Comparison of ENCODE assay signal across 10 mouse cellular contexts in the genomic region with DNA sequence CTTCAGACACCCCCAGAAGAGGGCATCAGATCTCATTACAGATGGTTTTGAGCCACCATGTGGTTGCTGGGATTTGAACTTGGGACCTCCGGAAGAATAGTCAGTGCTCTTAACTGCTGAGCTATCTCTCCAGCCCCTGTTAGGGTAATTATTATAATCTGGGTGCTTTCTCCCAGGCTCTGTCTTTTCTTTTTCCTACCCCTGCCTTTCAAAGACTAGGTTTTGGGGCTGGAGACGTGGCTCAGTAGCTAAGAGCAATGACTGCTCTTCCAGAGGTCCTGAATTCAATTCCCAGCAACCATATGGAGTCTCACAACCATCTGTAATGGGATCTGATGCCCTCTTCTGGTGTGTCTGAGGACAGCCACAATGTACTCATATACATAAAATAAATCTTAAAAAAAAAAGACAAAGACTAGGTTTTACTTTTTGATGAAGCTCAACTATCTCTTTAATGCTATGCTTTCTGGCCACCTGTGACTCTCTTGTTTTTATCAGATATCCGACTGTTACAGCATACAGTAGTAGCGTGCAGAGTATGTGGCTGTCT. TPM values are rescaled to one million over a fixed set of nuclear protein-coding genes. Genes with fewer than 3 reads are reported as not detected.
DNase-seq lines count a peak whose midpoint lies in the region; ATAC-seq lines count a peak whose summit lies in the region.
"Had no signal": no experiment of that assay in that cellular context is flagged by ENCODE, and none has a peak within 500 bp of the region (broad histone marks: within the 10 kb centered on the region; RNA-seq: fewer than 3 reads in every experiment).

No protein-coding gene starts in this region.

- DNase-seq in liver, embryonic 11.5 days (ENCODE audit: low spot score), result no peak
- DNase-seq in liver, result no peak
- no peak for DNase-seq in forebrain, embryonic 10.5 days (ENCODE audit: extremely low spot score, low spot score)
- no peak for DNase-seq in limb, embryonic 10.5 days (ENCODE audit: low spot score)
- no peak for DNase-seq in layer of hippocampus, postnatal 14 days (ENCODE audit: low spot score in 2 of 2)
- DNase-seq in gastrocnemius, postnatal 36 days, result no peak
- DNase-seq in adrenal gland, adult 8-10 months, result no peak
- DNase-seq: gastrocnemius, postnatal 14 days; thymus, postnatal 25 days had no signal

- H3K4me2 ChIP-seq in liver, embryonic 11.5 days, result peak overlapping the region; percentile 97
- peak overlapping the region; percentile 78 for H3K4me2 ChIP-seq in neural tube, embryonic 13.5 days

- peak overlapping the region; percentile 96 for H3K4me3 ChIP-seq in liver, embryonic 11.5 days (ENCODE audit: low read depth, low read length)
- peak overlapping the region; percentile 94 for H3K4me3 ChIP-seq in forebrain, embryonic 10.5 days
- H3K4me3 ChIP-seq in limb, embryonic 10.5 days, result peak overlapping the region; percentile 97
- peak overlapping the region; percentile 72 for H3K4me3 ChIP-seq in neural tube, embryonic 13.5 days

- intact Hi-C loops in gastrocnemius, postnatal 36 days (cut with DNase I), result no loop called here

- H3K9ac ChIP-seq in liver, embryonic 11.5 days (ENCODE audit: low read depth, low read length), result peak overlapping the region; percentile 70; the same call in 1 of the 2 replicates
- peak overlapping the region; percentile 72; the same call in 1 of the 2 replicates for H3K9ac ChIP-seq in neural tube, embryonic 13.5 days

- H3K9me3 ChIP-seq in liver, embryonic 11.5 days (ENCODE audit: control insufficient read depth, low read length), result no peaks in the 10 kb centered on the region
- no peaks in the 10 kb centered on the region for H3K9me3 ChIP-seq in forebrain, embryonic 10.5 days
- no peaks in the 10 kb centered on the region for H3K9me3 ChIP-seq in limb, embryonic 10.5 days (replicated peaks)
- no peaks in the 10 kb centered on the region for H3K9me3 ChIP-seq in neural tube, embryonic 13.5 days

- H3K4me1 ChIP-seq in liver, embryonic 11.5 days (replicated peaks; ENCODE audit: control insufficient read depth, insufficient read depth, low read length), result peaks cover 16% of the 10 kb centered on the region
- peaks cover 50% of the 10 kb centered on the region for H3K4me1 ChIP-seq in forebrain, embryonic 10.5 days
- peaks cover 16% of the 10 kb centered on the region for H3K4me1 ChIP-seq in limb, embryonic 10.5 days
- peaks cover 31% of the 10 kb centered on the region for H3K4me1 ChIP-seq in neural tube, embryonic 13.5 days (replicated peaks)

- peaks cover 19% of the 10 kb centered on the region for H3K36me3 ChIP-seq in liver, embryonic 11.5 days (ENCODE audit: control insufficient read depth, insufficient read depth, low read length)
- H3K36me3 ChIP-seq in forebrain, embryonic 10.5 days (replicated peaks), result peaks cover 27% of the 10 kb centered on the region
- H3K36me3 ChIP-seq in limb, embryonic 10.5 days, result peaks cover 28% of the 10 kb centered on the region
- H3K36me3 ChIP-seq in neural tube, embryonic 13.5 days, result peaks cover 27% of the 10 kb centered on the region

- no peak for ATAC-seq in liver, embryonic 11.5 days (replicated peaks; ENCODE audit: low FRiP score)
- ATAC-seq in neural tube, embryonic 13.5 days (ENCODE audit: low read depth), result no peak

- WGBS in liver, embryonic 11.5 days, result 60% methylated on average over 4 of the region's 4 CpGs
- WGBS in forebrain, embryonic 10.5 days, result 58% methylated on average over 4 of the region's 4 CpGs
- 55% methylated on average over 4 of the region's 4 CpGs for WGBS in limb, embryonic 10.5 days
- whole genome bisulfite sequencing in neural tube, embryonic 13.5 days, result 56% methylated on average over 4 of the region's 4 CpGs

- no peak overlapping the region; the same call in 1 of the 2 replicates for H3K27ac ChIP-seq in liver, embryonic 11.5 days (ENCODE audit: low read depth, low read length)
- 0 out of 2 replicates have a peak overlapping the region, but pooled peaks have one; percentile 94 for H3K27ac ChIP-seq in forebrain, embryonic 10.5 days
- no peak overlapping the region for H3K27ac ChIP-seq in limb, embryonic 10.5 days
- H3K27ac ChIP-seq in neural tube, embryonic 13.5 days (replicated peaks), result 0 out of 2 replicates have a peak overlapping the region, but pooled peaks have one; percentile 76

- no peaks in the 10 kb centered on the region for H3K27me3 ChIP-seq in liver, embryonic 11.5 days (replicated peaks; ENCODE audit: control insufficient read depth, insufficient read depth, low read length)
- no peaks in the 10 kb centered on the region; the same call in 1 of the 2 replicates for H3K27me3 ChIP-seq in forebrain, embryonic 10.5 days (ENCODE audit: poor library complexity, severe bottlenecking)
- no peaks in the 10 kb centered on the region for H3K27me3 ChIP-seq in limb, embryonic 10.5 days (ENCODE audit: low read depth, poor library complexity, severe bottlenecking)
- H3K27me3 ChIP-seq in neural tube, embryonic 13.5 days, result no peaks in the 10 kb centered on the region

RNA-seq across cellular contexts. Expression of a gene that starts 0.9 kb away (rescaled TPM):
- 66.8 and 71.9 TPM in 2 replicates for polyA plus RNA-seq in liver, embryonic 11.5 days (2014; fragmentation: Nextera tagmentation; extraction: Ambion mirVana)
- polyA plus RNA-seq in forebrain, embryonic 10.5 days (2016; fragmentation: Nextera tagmentation; extraction: Ambion mirVana), result 69.6 and 72.9 TPM in 2 replicates
- polyA plus RNA-seq in limb, embryonic 10.5 days (2016; fragmentation: Nextera tagmentation; extraction: Ambion mirVana), result 72.9 and 83.3 TPM in 2 replicates
- polyA plus RNA-seq in neural tube, embryonic 13.5 days (2015; fragmentation: Nextera tagmentation; extraction: Ambion mirVana), result 62.3 and 69.6 TPM in 2 replicates
- total RNA-seq in layer of hippocampus, postnatal 14 days (2021), result 10 to 100 TPM; 32.2 to 36.7 TPM
- total RNA-seq in gastrocnemius, postnatal 36 days (2021), result 10 to 100 TPM; 19.9 to 23.2 TPM
- 10 to 100 TPM; 82.9 to 90.5 (median 87.2) TPM for total RNA-seq in adrenal gland, adult 8-10 months (2022)

Comparison
In these comparisons a context has a peak if more than half of its experiments do, and no peak if none do; other contexts are left out.
1. H3K27ac ChIP-seq: peak in forebrain, embryonic 10.5 days (single experiment) and neural tube, embryonic 13.5 days (single experiment); none in liver, embryonic 11.5 days (single experiment) and limb, embryonic 10.5 days (single experiment).
2. Peak in every context shown above with its lines, with median percentiles within 50 percentile points of each other: H3K4me3 ChIP-seq.